Mouse (Mus musculus) midbrain, postnatal 0 days (tissue): ENCODE measurements around the gene Ccdc167. TPM values are rescaled to one million over a fixed set of nuclear protein-coding genes. Genes with fewer than 3 reads are reported as not detected.

Source experiments
- ATAC-seq: fragments of 200-750 bp; cut with Nextera tagmentation; 2 replicates; pipeline ENCODE4 v1.8.0; 2017; ENCODE audit warnings: moderate number of reproducible peaks, mild to moderate bottlenecking, moderate TSS enrichment, moderate library complexity; ENCODE audit not compliant: low FRiP score
- DNase-seq: peaks from one replicate; pipeline ENCODE4 v3.0.0-alpha.2; 2015; ENCODE audit warnings: low spot score
- H3K27ac ChIP-seq: fragments of 300-500 bp; sonication (generic); 2 replicates; pipeline ENCODE4 v1.5.1; 2014; ENCODE audit warnings: low read depth, mild to moderate bottlenecking, low read length, mixed read lengths
- H3K27me3 ChIP-seq: fragments of 300-500 bp; sonication (generic); 2 replicates; pipeline ENCODE4 v1.6.1; 2014; ENCODE audit warnings: low read length, control low read depth, mixed read lengths; ENCODE audit not compliant: insufficient read depth
- H3K36me3 ChIP-seq: fragments of 300-500 bp; sonication (generic); 2 replicates; pipeline ENCODE4 v1.6.1; 2014; ENCODE audit warnings: low read length, control low read depth, mixed read lengths; ENCODE audit not compliant: insufficient read depth
- H3K4me1 ChIP-seq: fragments of 300-500 bp; sonication (generic); 2 replicates; pipeline ENCODE4 v1.6.1; 2014; ENCODE audit warnings: mild to moderate bottlenecking, control low read depth, antibody characterized with exemption, low read length, mixed read lengths; ENCODE audit not compliant: insufficient read depth
- H3K4me2 ChIP-seq: fragments of 300-500 bp; sonication (generic); 2 replicates; pipeline ENCODE4 v1.6.1; 2014; ENCODE audit warnings: low read depth, mild to moderate bottlenecking, low read length, mixed read lengths; ENCODE audit not compliant: poor library complexity, severe bottlenecking
- H3K4me3 ChIP-seq: fragments of 300-500 bp; sonication (generic); 2 replicates; pipeline ENCODE4 v1.5.1; 2014; ENCODE audit warnings: low read depth, mild to moderate bottlenecking, low read length, moderate library complexity
- H3K9ac ChIP-seq: fragments of 300-500 bp; sonication (generic); replicated peaks from 2 replicates; pipeline ENCODE4 v1.6.1; 2014; ENCODE audit warnings: mild to moderate bottlenecking, low read length, moderate library complexity, mixed read lengths; ENCODE audit not compliant: poor library complexity, severe bottlenecking
- H3K9me3 ChIP-seq: fragments of 300-500 bp; sonication (generic); 2 replicates; pipeline ENCODE4 v1.6.1; 2016; ENCODE audit warnings: low read length, control low read depth
- CTCF ChIP-seq: IDR thresholded peaks from 2 replicates; pipeline ENCODE4 v1.5.1; 2016; ENCODE audit warnings: antibody characterized with exemption, mild to moderate bottlenecking
- WGBS: fragments of 180-500 bp; shearing (Covaris S2); extraction: QIAGEN DNeasy Blood & Tissue Kit; methylation state at CpG from one replicate; pipeline ENCODE4 v1.1.7; 2014; 5-methylcytosine and 5-hydroxymethylcytosine counted together
- polyA plus RNA-seq: library from polyadenylated mRNA; unstranded; fragments of >200 nt; fragmentation: Nextera tagmentation; extraction: Ambion mirVana; gene quantifications from 2 replicates; pipeline ENCODE4 v1.2.1, GENCODE M21; 2015
- total RNA-seq: library from RNA; depleted of rRNA; stranded (reverse); fragments of >200 nt; gene quantifications from 2 replicates; pipeline ENCODE4 v1.2.3, GENCODE M21; 2014

Gene Ccdc167
- total and polyA plus RNA-seq, 2 experiments from 2014 or later, result 8.6 to 9.0 TPM

DNA sequence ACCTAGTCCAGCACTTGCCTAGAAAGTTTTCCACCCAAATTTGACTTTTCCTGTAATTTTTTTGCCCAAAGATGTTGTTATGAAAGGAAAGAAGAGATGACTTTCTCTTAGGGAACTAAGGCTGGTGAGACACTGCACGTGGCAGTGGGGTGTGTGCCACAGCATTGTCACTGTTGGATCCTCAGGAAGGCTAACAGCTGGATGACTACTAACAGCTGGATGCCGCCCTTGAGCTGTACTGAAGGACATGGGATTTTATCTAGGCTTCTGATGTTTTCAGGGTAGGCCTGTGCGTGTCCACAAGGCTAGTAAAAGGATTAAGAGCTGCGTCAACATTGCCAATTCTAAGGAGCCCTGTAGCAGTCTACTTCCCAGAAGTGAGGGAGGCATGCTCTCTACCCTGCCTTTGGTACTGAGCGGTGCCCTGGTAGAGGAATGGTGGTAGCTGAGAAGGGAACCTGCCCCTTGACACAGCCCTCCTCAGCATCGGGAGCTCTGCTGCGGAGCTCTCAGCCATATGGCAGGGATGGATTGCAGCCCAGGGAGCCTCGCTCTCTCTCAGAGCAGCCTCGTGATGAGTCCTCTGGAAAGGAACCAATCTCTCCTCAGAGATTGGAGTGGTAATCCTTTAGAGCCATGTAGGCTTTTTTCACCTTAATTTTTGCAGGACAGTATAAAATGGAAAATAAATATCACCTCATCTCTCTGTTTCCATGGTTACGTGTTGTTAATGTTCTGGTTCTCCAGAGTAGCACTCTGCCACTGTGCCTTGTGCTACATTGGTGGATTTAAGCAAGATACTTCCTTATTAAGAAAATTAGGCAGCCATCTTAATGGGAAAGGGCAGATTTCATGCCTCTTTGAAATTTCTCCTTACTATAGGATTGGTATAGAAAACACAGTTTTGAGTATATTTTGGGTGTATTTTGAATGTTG is 48.5 kb downstream of the Ccdc167 start:
- no peak overlapping the region for H3K4me2 ChIP-seq
- peak overlapping the region; percentile 60 for H3K27ac ChIP-seq
- no peak overlapping the region; the same call in 1 of the 2 replicates for H3K9ac ChIP-seq
- DNase-seq (peak; percentile 71), ATAC-seq (peak; percentile 71; the same call in 1 of the 2 replicates)
- no peak overlapping the region for H3K4me3 ChIP-seq
- peaks cover 13% of the 10 kb centered on the region for H3K36me3 ChIP-seq
- WGBS, result 52% methylated on average over 10 of the region's 10 CpGs
- no peak for TF ChIP-seq CTCF
- no peaks in the 10 kb centered on the region for H3K27me3 ChIP-seq
- no peaks in the 10 kb centered on the region for H3K9me3 ChIP-seq
- H3K4me1 ChIP-seq, result 0 out of 2 replicates have a peak, but pooled peaks cover 5% of the 10 kb centered on the region

DNA sequence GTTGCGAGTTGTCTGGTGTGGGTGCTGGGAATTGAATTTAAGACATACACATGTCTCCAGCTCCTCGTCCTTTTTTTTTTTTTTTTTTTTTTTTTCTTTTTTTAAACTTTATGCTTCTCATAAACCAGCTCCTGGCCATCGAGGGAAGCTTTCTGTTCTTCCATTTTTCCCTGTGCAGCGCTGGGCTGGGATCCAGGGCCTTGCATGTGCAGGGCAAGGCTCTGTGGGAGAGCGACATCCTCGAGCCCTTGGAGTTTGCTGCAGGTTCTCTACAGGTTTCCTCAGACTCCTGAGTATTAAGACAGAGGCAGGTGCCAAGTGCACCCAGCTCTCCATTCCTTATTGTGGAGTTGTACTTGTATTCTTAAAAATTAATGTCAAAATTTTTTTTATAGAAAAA is 54.7 kb downstream of the Ccdc167 start:
- H3K4me3 ChIP-seq, result no peak overlapping the region
- no peaks in the 10 kb centered on the region for H3K27me3 ChIP-seq
- H3K36me3 ChIP-seq, result peaks cover 9% of the 10 kb centered on the region
- no peak overlapping the region for H3K4me2 ChIP-seq
- TF ChIP-seq CTCF, result no peak
- no peaks in the 10 kb centered on the region for H3K9me3 ChIP-seq
- H3K27ac ChIP-seq, result no peak overlapping the region
- ATAC-seq (no peak), DNase-seq (no peak)
- H3K9ac ChIP-seq, result no peak overlapping the region
- H3K4me1 ChIP-seq, result no peaks in the 10 kb centered on the region; the same call in 1 of the 2 replicates
- 92% methylated on average over 6 of the region's 6 CpGs for WGBS

DNA sequence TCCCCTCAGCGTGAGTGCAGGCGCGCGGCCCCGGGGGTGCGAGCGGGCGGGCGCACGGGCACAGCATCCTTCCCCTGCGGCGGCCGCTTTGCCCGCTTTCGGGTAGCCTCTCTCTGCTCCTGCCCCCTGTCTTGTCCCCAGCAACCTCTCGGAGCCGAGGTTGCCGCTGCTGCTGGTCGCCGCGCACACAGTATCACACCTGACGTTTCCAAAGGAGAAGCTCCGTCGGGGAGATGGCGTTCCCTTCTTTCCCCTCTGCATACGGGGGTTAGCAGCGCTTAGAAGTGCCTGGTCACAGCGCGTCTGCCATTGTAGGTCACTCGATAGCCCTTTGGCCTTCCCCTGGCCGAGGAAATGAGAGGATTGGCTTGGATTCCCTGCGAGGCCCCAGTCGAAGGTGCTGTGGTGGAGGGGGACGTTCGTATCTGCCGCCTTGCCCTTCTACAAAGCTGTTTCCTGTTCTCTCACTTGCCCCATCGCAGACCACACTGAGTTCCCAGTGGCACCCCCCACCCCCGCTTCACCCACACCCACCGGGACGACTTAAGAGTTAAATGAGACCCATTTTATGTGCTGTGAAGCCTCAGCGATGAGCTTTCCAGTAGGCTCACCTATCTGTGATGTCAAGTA is 56.0 kb downstream of the Ccdc167 start:
- peaks cover 9% of the 10 kb centered on the region for H3K36me3 ChIP-seq
- H3K27me3 ChIP-seq, result no peaks in the 10 kb centered on the region
- no peaks in the 10 kb centered on the region for H3K9me3 ChIP-seq
- under 1% methylated on average over 40 of the region's 41 CpGs for WGBS
- no peak for TF ChIP-seq CTCF
- ATAC-seq (peak; percentile 71; the same call in 1 of the 2 replicates), DNase-seq (peak; percentile 20)
- H3K9ac ChIP-seq, result peak overlapping the region; percentile 93
- peak overlapping the region; percentile 85 for H3K4me3 ChIP-seq
- no peaks in the 10 kb centered on the region; the same call in 1 of the 2 replicates for H3K4me1 ChIP-seq
- peak overlapping the region; percentile 91 for H3K27ac ChIP-seq
- peak overlapping the region; percentile 86 for H3K4me2 ChIP-seq

DNA sequence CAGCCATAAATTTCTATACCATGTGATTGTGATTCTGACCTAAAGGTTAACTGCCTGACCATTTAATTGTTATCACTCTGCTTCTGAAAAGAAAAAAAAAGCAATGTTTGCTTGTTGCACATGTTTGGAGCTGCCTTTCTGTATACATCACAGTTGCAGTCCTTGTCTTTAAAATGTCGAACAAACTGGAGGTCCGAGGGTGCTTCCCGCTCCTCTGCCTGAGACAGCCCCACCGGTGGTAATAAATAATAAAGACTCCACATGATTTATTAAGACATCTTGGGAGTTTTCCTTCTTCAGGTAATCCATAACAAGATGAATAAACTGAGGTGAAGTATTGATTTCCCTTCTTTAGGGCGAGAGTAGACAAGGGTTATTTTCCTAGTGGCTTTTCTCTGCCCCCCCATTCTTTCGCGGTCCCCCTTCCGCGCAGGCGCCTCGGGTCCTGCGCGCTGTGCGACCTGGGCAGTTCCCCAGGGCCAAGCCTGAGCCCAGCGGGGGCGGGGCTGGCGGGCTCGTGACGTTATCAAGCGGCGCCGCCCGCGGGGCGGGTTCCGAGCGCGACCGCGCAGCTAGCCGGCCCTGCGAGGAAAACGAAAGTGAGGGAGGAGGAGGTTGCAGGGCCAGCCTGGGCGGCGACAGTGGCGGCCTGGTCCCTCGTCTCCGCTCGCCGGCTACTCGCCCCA is 56.6 kb downstream of the Ccdc167 start, which contains the start of gene Cmtr1:
TSS of gene Cmtr1 (plus strand) at position 520 of the 686 bp plus-strand sequence.
- Histone ChIP-seq H3K9ac (peak within 1 kb of the TSS; percentile 93), H3K27me3 (no peaks in the 10 kb centered on the region), H3K4me3 (peak within 1 kb of the TSS; percentile 85), H3K36me3 (peaks cover 9% of the 10 kb centered on the region), H3K4me2 (peak within 1 kb of the TSS; percentile 86), H3K4me1 (no peaks in the 10 kb centered on the region; the same call in 1 of the 2 replicates), H3K27ac (peak within 1 kb of the TSS; percentile 91), H3K9me3 (no peaks in the 10 kb centered on the region)
- TF ChIP-seq CTCF, result no peak
- WGBS, result under 1% methylated on average over 40 of the region's 41 CpGs
- DNase-seq (peak; percentile 94), ATAC-seq (peak; percentile 96)

DNA sequence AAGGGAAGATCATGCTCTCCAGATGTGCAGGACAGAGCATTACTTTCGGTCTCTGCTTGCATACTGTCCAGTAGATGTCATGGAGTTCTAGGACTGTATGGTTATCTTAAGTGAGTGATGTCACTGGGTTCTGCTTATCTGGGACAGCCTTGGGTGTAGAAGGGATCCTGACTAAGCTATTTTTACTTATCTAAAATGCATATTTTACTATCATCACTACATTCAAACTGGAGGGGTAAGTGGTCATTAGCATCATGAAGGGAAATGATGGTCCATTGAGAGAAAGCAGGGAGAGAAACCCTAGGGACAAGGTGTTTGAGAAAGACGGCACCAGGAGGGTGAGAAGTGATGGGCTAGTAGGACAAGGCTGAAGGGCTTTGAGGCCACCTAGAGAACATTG is 58.6 kb downstream of the Ccdc167 start:
- Histone ChIP-seq H3K27ac (no peak overlapping the region), H3K27me3 (no peaks in the 10 kb centered on the region), H3K4me1 (no peaks in the 10 kb centered on the region; the same call in 1 of the 2 replicates), H3K4me3 (no peak overlapping the region), H3K36me3 (no peaks in the 10 kb centered on the region), H3K4me2 (no peak overlapping the region), H3K9ac (no peak overlapping the region), H3K9me3 (no peaks in the 10 kb centered on the region)
- DNase-seq, result no peak
- no peak for TF ChIP-seq CTCF
- WGBS, result 86% methylated on average over 2 of the region's 2 CpGs
- no peak for ATAC-seq
